Mouse (Mus musculus): ENCODE data around the gene Actr8. TPM values are rescaled to one million over a fixed set of nuclear protein-coding genes. Genes with fewer than 3 reads are reported as not detected.

The Actr8 gene
- polyA plus RNA-seq, 1 experiment from 2014 or later, result 54.1 TPM

GRCm38 (mm10) chr14:29998747-29999474 lies 20.8 kb downstream of the Actr8 start:
- WGBS, result 79% methylated on average over 13 of the region's 13 CpGs
- Histone ChIP-seq H3K9ac (no peak overlapping the region), H3K27ac (no peak overlapping the region), H3K9me3 (no peaks in the 10 kb centered on the region), H3K4me3 (no peak overlapping the region), H3K36me3 (peaks cover 35% of the 10 kb centered on the region), H3K27me3 (no peaks in the 10 kb centered on the region), H3K4me1 (no peaks in the 10 kb centered on the region), H3K4me2 (no peak overlapping the region)
- no peak for ATAC-seq (ENCODE audit: insufficient number of reproducible peaks, low FRiP score, low TSS enrichment, low read depth)

DNA sequence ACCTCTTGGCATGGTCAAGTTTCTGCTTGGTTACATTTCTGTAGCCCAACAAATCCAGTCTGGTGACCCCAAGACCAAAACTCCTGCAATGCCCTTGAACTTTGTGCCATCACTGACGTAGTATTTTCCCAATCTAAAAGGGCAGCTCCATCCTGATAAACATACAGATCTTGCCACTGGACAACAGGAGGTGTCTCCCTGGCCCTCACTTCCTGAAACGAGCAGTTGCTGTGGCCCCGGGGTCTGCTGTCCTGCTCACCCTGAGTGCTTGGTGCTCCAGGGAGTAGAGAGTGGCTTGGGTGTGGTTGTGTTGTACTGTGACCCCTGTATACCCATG lies 21.3 kb downstream of the Actr8 start:
- 94% methylated on average over 3 of the region's 3 CpGs for WGBS
- Histone ChIP-seq H3K36me3 (peaks cover 30% of the 10 kb centered on the region), H3K4me1 (no peaks in the 10 kb centered on the region), H3K27ac (no peak overlapping the region), H3K27me3 (no peaks in the 10 kb centered on the region), H3K9ac (no peak overlapping the region), H3K4me3 (no peak overlapping the region), H3K4me2 (no peak overlapping the region), H3K9me3 (no peaks in the 10 kb centered on the region)
- ATAC-seq (ENCODE audit: insufficient number of reproducible peaks, low FRiP score, low TSS enrichment, low read depth), result no peak

- peak within 1 kb of the TSS; percentile 90 for H3K4me2 ChIP-seq
- H3K4me3 ChIP-seq, result peak within 1 kb of the TSS; percentile 42
- 0 out of 2 replicates have a peak within 1 kb of the TSS, but pooled peaks have one; percentile 20 for H3K9ac ChIP-seq
- H3K36me3 ChIP-seq, result no peaks in the 10 kb centered on the region
- peak; percentile 46; the same call in 1 of the 2 replicates for ATAC-seq (ENCODE audit: insufficient number of reproducible peaks, low FRiP score, low TSS enrichment, low read depth)
- WGBS, result 9% methylated on average over 54 of the region's 54 CpGs
- H3K4me1 ChIP-seq, result peaks cover 35% of the 10 kb centered on the region
- peaks cover 19% of the 10 kb centered on the region for H3K27me3 ChIP-seq
- H3K9me3 ChIP-seq, result no peaks in the 10 kb centered on the region
- peak within 1 kb of the TSS; percentile 74 for H3K27ac ChIP-seq
Observed at GRCm38 (mm10) chr14:30008733-30009575, 30.8 kb downstream of the Actr8 start, which contains the start of the genes Il17rb and Chdh. Gene Il17rb, minus strand, starts transcription at chr14:30008896. Gene Chdh, plus strand, starts transcription at chr14:30009023.

DNA sequence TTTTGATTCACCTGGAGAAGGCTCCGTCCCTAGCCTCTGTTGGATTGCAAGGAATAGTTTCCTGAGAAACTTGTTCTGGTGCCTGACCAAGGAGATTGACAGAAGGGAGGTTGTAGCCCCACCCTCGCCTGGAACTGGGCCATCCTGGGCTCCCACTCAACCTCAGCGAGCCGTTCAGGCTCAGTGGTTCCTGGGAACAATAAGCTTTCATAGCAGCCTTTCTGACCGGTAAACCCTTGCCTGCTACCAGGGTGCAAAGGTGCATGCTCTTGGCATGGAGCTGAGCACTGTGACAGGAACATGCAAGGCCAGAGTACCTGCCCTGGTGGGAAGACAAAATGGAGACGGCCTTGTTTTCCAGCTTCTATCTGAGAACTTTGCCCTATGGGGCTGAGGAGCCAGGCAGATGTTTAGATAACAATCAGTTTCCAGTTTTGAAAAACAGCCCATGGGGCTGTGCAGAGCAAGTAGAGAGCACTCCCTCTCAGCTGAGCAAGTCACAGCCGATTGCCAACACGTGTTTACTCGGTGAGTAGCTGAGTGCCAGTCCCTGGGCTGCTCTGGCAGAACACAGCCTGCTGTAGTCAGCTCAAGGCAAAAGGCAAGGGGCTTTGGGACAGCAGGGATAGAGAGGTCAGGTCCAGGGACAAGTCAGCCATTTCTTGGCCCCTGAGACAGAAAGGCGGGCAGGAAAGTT lies 31.9 kb downstream of the Actr8 start:
- peak overlapping the region; percentile 3; the same call in 1 of the 2 replicates for H3K4me2 ChIP-seq
- no peak for ATAC-seq (ENCODE audit: insufficient number of reproducible peaks, low FRiP score, low TSS enrichment, low read depth)

DNA sequence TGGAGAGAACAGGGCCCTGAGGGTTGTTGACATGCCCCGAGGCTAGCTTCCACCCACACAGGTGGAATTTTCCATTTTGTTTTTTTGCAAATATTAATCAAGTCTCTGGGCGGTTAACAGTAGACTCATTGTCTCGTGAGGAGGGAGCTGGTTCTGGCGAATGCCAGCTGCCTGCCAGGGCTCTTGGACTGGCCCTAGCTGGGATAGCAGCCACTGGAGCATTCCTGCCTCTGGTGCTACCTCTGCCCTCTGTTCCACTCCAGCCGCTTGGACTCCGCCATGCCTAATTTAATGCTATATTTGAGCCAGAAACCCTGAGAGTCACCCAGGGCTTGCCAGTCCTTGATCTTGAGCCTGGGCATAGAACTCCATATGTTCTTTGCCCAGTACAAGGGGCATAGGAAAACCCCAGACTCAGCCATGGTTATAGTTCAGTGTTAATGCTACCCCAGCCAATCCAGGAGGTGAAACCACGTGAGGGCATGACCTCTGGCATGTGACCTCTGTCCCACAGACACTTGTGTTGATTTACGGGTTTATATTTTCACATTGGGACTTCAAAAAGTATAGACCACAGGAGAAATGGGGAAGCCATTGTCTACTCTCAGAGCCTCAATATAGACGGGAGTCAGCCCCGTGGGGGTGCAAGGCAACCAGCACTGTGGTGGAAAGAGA lies 33.9 kb downstream of the Actr8 start:
- no peaks in the 10 kb centered on the region for H3K36me3 ChIP-seq
- H3K9ac ChIP-seq, result no peak overlapping the region
- no peaks in the 10 kb centered on the region for H3K9me3 ChIP-seq
- H3K4me3 ChIP-seq, result no peak overlapping the region
- peaks cover 19% of the 10 kb centered on the region for H3K27me3 ChIP-seq
- ATAC-seq (ENCODE audit: insufficient number of reproducible peaks, low FRiP score, low TSS enrichment, low read depth), result 0 out of 2 replicates have a peak, but pooled peaks have one; percentile 53
- WGBS, result 63% methylated on average over 10 of the region's 10 CpGs
- peaks cover 35% of the 10 kb centered on the region for H3K4me1 ChIP-seq
- H3K27ac ChIP-seq, result peak overlapping the region; percentile 54; the same call in 1 of the 2 replicates
- no peak overlapping the region for H3K4me2 ChIP-seq

More for the DNA sequence above, 31.9 kb downstream of the Actr8 start:
- no peak overlapping the region for H3K4me3 ChIP-seq
- WGBS, result 52% methylated on average over 10 of the region's 10 CpGs
- peaks cover 19% of the 10 kb centered on the region for H3K27me3 ChIP-seq
- peak overlapping the region; percentile 74 for H3K27ac ChIP-seq
- no peaks in the 10 kb centered on the region for H3K9me3 ChIP-seq
- H3K36me3 ChIP-seq, result no peaks in the 10 kb centered on the region
- no peak overlapping the region for H3K9ac ChIP-seq
- peaks cover 35% of the 10 kb centered on the region for H3K4me1 ChIP-seq

GRCm38 (mm10) chr14:30014487-30014886 lies 36.4 kb downstream of the Actr8 start:
- Histone ChIP-seq H3K27me3 (peaks cover 1% of the 10 kb centered on the region; the same call in 1 of the 2 replicates), H3K27ac (no peak overlapping the region), H3K36me3 (no peaks in the 10 kb centered on the region), H3K4me2 (no peak overlapping the region), H3K9me3 (no peaks in the 10 kb centered on the region), H3K4me3 (no peak overlapping the region), H3K9ac (no peak overlapping the region), H3K4me1 (peaks cover 24% of the 10 kb centered on the region)
- no peak for ATAC-seq (ENCODE audit: insufficient number of reproducible peaks, low FRiP score, low TSS enrichment, low read depth)
- 39% methylated on average over 10 of the region's 10 CpGs for WGBS

- whole genome bisulfite sequencing, result 66% methylated on average over 1 of the region's 1 CpGs
- H3K4me2 ChIP-seq, result no peak overlapping the region
Observed at GRCm38 (mm10) chr14:30015008-30015407, 36.9 kb downstream of the Actr8 start.

GRCm38 (mm10) chr14:30016666-30017065 lies 38.5 kb downstream of the Actr8 start:
- 83% methylated on average over 5 of the region's 5 CpGs for WGBS
- H3K4me2 ChIP-seq, result no peak overlapping the region
- H3K9ac ChIP-seq, result no peak overlapping the region
- peaks cover 15% of the 10 kb centered on the region; the same call in 1 of the 2 replicates for H3K4me1 ChIP-seq
- no peak overlapping the region for H3K4me3 ChIP-seq
- no peaks in the 10 kb centered on the region for H3K9me3 ChIP-seq
- ATAC-seq (ENCODE audit: insufficient number of reproducible peaks, low FRiP score, low TSS enrichment, low read depth), result no peak
- no peak overlapping the region for H3K27ac ChIP-seq
- H3K27me3 ChIP-seq, result no peaks in the 10 kb centered on the region
- H3K36me3 ChIP-seq, result no peaks in the 10 kb centered on the region

More at GRCm38 (mm10) chr14:30015008-30015407, 36.9 kb downstream of the Actr8 start:
- no peaks in the 10 kb centered on the region for H3K36me3 ChIP-seq
- no peak overlapping the region for H3K9ac ChIP-seq
- H3K9me3 ChIP-seq, result no peaks in the 10 kb centered on the region
- H3K4me3 ChIP-seq, result no peak overlapping the region
- peaks cover 19% of the 10 kb centered on the region for H3K4me1 ChIP-seq
- no peak for ATAC-seq (ENCODE audit: insufficient number of reproducible peaks, low FRiP score, low TSS enrichment, low read depth)
- H3K27me3 ChIP-seq, result no peaks in the 10 kb centered on the region
- no peak overlapping the region for H3K27ac ChIP-seq

- Histone ChIP-seq H3K4me3 (no peak overlapping the region), H3K9me3 (no peaks in the 10 kb centered on the region), H3K4me1 (peaks cover 4% of the 10 kb centered on the region; the same call in 1 of the 2 replicates), H3K27me3 (no peaks in the 10 kb centered on the region), H3K27ac (no peak overlapping the region), H3K4me2 (no peak overlapping the region), H3K36me3 (no peaks in the 10 kb centered on the region), H3K9ac (no peak overlapping the region)
- 78% methylated on average over 8 of the region's 8 CpGs for WGBS
- no peak for ATAC-seq (ENCODE audit: insufficient number of reproducible peaks, low FRiP score, low TSS enrichment, low read depth)
Observed at GRCm38 (mm10) chr14:30017794-30018462, 39.8 kb downstream of the Actr8 start.

GRCm38 (mm10) chr14:30018463-30018801 lies 40.3 kb downstream of the Actr8 start:
- Histone ChIP-seq H3K4me3 (no peak overlapping the region), H3K9me3 (no peaks in the 10 kb centered on the region), H3K9ac (no peak overlapping the region), H3K27ac (no peak overlapping the region), H3K4me2 (no peak overlapping the region), H3K36me3 (no peaks in the 10 kb centered on the region), H3K4me1 (peaks cover 4% of the 10 kb centered on the region; the same call in 1 of the 2 replicates), H3K27me3 (no peaks in the 10 kb centered on the region)
- ATAC-seq (ENCODE audit: insufficient number of reproducible peaks, low FRiP score, low TSS enrichment, low read depth), result no peak
- WGBS, result 94% methylated on average over 4 of the region's 4 CpGs

DNA sequence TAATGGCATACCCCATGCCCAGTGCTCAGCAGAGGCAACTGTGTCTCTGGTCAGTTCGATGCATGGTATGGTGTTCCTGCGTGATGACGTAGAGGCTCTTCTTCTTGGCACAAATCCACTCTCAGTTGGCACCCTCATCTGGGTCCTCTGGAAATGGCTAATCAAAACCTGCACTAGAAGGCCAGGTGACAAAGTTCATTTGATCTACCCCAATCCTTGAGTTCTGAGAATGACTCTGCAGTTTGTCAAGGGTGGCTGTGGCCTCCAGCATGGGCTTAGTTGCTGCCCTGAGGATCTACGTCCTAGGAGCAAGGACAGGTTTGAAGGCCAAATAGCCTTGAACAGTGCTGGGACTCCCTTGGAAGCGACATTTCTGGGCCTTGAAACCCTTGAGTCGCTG lies 40.7 kb downstream of the Actr8 start:
- Histone ChIP-seq H3K9ac (no peak overlapping the region), H3K27ac (no peak overlapping the region), H3K4me1 (peaks cover 4% of the 10 kb centered on the region; the same call in 1 of the 2 replicates), H3K4me2 (no peak overlapping the region), H3K27me3 (no peaks in the 10 kb centered on the region), H3K9me3 (no peaks in the 10 kb centered on the region), H3K4me3 (no peak overlapping the region), H3K36me3 (no peaks in the 10 kb centered on the region)
- no peak for ATAC-seq (ENCODE audit: insufficient number of reproducible peaks, low FRiP score, low TSS enrichment, low read depth)
- WGBS, result 90% methylated on average over 6 of the region's 6 CpGs
